Mouse (Mus musculus) embryonic fibroblast, embryonic 13.5 days (primary cell): ENCODE data around the gene Serpinc1. TPM values are rescaled to one million over a fixed set of nuclear protein-coding genes. Genes with fewer than 3 reads are reported as not detected.
"Not testable (repeated sequence)": the region's sequence is repeated elsewhere in the genome, so short reads cannot be mapped to it uniquely, and the experiment has no call there.

Source experiments
- H3K27ac ChIP-seq: 2 replicates; pipeline ENCODE4 v1.5.1; 2012; ENCODE audit warnings: low read length, control low read depth, inconsistent platforms; ENCODE audit not compliant: insufficient read depth
- H3K4me1 ChIP-seq: 2 replicates; pipeline ENCODE4 v1.6.1; 2011; ENCODE audit warnings: low read length; ENCODE audit not compliant: control insufficient read depth, insufficient read depth
- H3K4me3 ChIP-seq: 2 replicates; pipeline ENCODE4 v1.5.1; 2011; ENCODE audit warnings: mild to moderate bottlenecking, control low read depth, low read length; ENCODE audit not compliant: insufficient read depth
- CTCF ChIP-seq: IDR thresholded peaks from 2 replicates; pipeline ENCODE4 v1.5.1; 2011; ENCODE audit warnings: mild to moderate bottlenecking, control low read depth, low read length, moderate library complexity, borderline replicate concordance; ENCODE audit not compliant: insufficient read depth
- POLR2A ChIP-seq: IDR thresholded peaks from 2 replicates; pipeline ENCODE4 v1.6.1; 2011; ENCODE audit warnings: low read depth, mild to moderate bottlenecking, control low read depth, low read length, moderate library complexity
- polyA plus RNA-seq: library from polyadenylated mRNA; stranded (reverse); fragments of >200 nt; gene quantifications from 2 replicates; pipeline ENCODE4 v1.2.4, GENCODE M21; 2011; ENCODE audit warnings: low read depth; ENCODE audit not compliant: missing spikeins, insufficient read length

Gene Serpinc1
- polyA plus RNA-seq, 1 experiment, result 0.70 TPM

GRCm38 (mm10) chr1:160982887-160983286, 4.5 kb downstream of the Serpinc1 start:
- no peak overlapping the region for H3K27ac ChIP-seq
- no peaks in the 10 kb centered on the region for H3K4me1 ChIP-seq
- TF ChIP-seq POLR2A, result no peak
- TF ChIP-seq CTCF, result no peak
- H3K4me3 ChIP-seq, result no peak overlapping the region

DNA sequence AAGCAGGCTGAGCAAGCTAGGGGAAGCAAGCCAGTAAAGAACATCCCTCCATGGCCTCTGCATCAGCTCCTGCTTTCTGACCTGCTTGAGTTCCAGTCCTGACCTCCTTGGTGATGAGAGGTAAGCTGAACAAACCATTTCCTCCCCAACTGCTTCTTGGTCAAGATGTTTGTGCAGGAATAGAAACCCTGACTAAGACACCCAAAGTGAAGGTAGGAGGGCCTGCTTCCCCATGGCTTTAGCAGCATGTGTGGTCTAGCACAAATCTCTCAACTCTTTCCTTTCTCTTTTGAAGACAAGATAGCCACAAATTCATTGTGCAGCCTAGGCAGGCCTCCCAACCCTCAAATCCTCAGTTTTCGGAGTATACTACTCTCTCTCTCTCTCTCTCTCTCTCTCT, 6.3 kb downstream of the Serpinc1 start:
- not testable (repeated sequence) for H3K4me1 ChIP-seq, H3K27ac ChIP-seq, H3K4me3 ChIP-seq

GRCm38 (mm10) chr1:160985477-160985876, 7.1 kb downstream of the Serpinc1 start:
- Histone ChIP-seq H3K4me3 (no peak overlapping the region), H3K4me1 (no peaks in the 10 kb centered on the region), H3K27ac (no peak overlapping the region)
- TF ChIP-seq POLR2A, result no peak
- no peak for TF ChIP-seq CTCF

- TF ChIP-seq CTCF (no peak), POLR2A (no peak)
- no peaks in the 10 kb centered on the region for H3K4me1 ChIP-seq
- H3K4me3 ChIP-seq, result no peak overlapping the region
- H3K27ac ChIP-seq, result no peak overlapping the region
Observed at GRCm38 (mm10) chr1:160986881-160987635, 8.7 kb downstream of the Serpinc1 start.

- TF ChIP-seq CTCF (no peak), POLR2A (no peak)
- Histone ChIP-seq H3K4me3 (no peak overlapping the region), H3K4me1 (no peaks in the 10 kb centered on the region), H3K27ac (no peak overlapping the region)
Observed at GRCm38 (mm10) chr1:160989395-160989794, 11.0 kb downstream of the Serpinc1 start.

GRCm38 (mm10) chr1:160993851-160994250, 15.5 kb downstream of the Serpinc1 start:
- Histone ChIP-seq H3K27ac (no peak overlapping the region), H3K4me1 (no peaks in the 10 kb centered on the region), H3K4me3 (no peak overlapping the region)
- no peak for TF ChIP-seq CTCF
- no peak for TF ChIP-seq POLR2A

- no peaks in the 10 kb centered on the region for H3K4me1 ChIP-seq
- no peak for TF ChIP-seq POLR2A
- TF ChIP-seq CTCF, result no peak
- H3K4me3 ChIP-seq, result no peak overlapping the region
- no peak overlapping the region for H3K27ac ChIP-seq
Observed at GRCm38 (mm10) chr1:161004942-161005341, 26.6 kb downstream of the Serpinc1 start.

DNA sequence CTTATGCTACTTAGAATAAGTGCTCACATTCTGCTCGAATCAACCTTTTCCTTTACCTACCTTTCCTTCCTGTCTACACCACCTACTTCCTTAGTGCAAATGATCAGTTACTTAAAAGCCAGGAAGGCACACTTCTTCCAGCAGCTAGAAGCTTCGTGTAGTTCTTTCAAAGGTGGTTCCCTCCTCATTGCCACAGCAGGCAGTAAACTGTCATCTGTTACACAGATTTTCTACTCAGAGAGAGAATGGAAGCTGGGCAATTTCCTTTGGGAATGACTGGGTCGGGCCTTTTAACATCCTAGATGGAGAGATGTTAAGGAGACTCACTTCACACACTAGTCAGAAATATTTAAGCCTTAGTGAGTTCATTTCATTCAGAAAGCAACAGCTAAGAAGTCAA, 27.1 kb downstream of the Serpinc1 start:
- H3K4me3 ChIP-seq, result no peak overlapping the region
- TF ChIP-seq POLR2A (no peak), CTCF (no peak)
- no peak overlapping the region for H3K27ac ChIP-seq
- H3K4me1 ChIP-seq, result no peaks in the 10 kb centered on the region

- Histone ChIP-seq H3K4me3 (no peak overlapping the region), H3K4me1 (no peaks in the 10 kb centered on the region), H3K27ac (no peak overlapping the region)
- TF ChIP-seq CTCF, result no peak
Observed at GRCm38 (mm10) chr1:161006471-161006870, 28.1 kb downstream of the Serpinc1 start.

GRCm38 (mm10) chr1:161008038-161008437, 29.7 kb downstream of the Serpinc1 start:
- no peak overlapping the region for H3K27ac ChIP-seq
- TF ChIP-seq CTCF (no peak), POLR2A (no peak)

GRCm38 (mm10) chr1:161010436-161010835, 32.1 kb downstream of the Serpinc1 start:
- Histone ChIP-seq H3K27ac (no peak overlapping the region), H3K4me1 (no peaks in the 10 kb centered on the region), H3K4me3 (no peak overlapping the region)
- TF ChIP-seq CTCF, result no peak
- TF ChIP-seq POLR2A, result no peak

More at GRCm38 (mm10) chr1:161008038-161008437, 29.7 kb downstream of the Serpinc1 start:
- Histone ChIP-seq H3K4me1 (no peaks in the 10 kb centered on the region), H3K4me3 (no peak overlapping the region)
